Mouse (Mus musculus) heart, postnatal 10 days (tissue): Measurements from ENCODE around the gene Gria1. TPM values are rescaled to one million over a fixed set of nuclear protein-coding genes. Genes with fewer than 3 reads are reported as not detected.

ENCODE experiments used
- DNase-seq, 2 experiments: peaks; one replicate each; pipeline ENCODE4 v3.0.0; 2021
- intact Hi-C: fragments of 180-260 bp; cut with DNase I; formaldehyde crosslinking; loops from one replicate; pipeline ENCODE4 v1.15.1; 2025
- total RNA-seq, 2 experiments: library from RNA; stranded (reverse); gene quantifications; 2 replicates each; pipeline ENCODE4 v1.2.3; 2021

The Gria1 gene
- total RNA-seq, 2 experiments from 2014 or later = 0.36 to 0.55 TPM

DNA sequence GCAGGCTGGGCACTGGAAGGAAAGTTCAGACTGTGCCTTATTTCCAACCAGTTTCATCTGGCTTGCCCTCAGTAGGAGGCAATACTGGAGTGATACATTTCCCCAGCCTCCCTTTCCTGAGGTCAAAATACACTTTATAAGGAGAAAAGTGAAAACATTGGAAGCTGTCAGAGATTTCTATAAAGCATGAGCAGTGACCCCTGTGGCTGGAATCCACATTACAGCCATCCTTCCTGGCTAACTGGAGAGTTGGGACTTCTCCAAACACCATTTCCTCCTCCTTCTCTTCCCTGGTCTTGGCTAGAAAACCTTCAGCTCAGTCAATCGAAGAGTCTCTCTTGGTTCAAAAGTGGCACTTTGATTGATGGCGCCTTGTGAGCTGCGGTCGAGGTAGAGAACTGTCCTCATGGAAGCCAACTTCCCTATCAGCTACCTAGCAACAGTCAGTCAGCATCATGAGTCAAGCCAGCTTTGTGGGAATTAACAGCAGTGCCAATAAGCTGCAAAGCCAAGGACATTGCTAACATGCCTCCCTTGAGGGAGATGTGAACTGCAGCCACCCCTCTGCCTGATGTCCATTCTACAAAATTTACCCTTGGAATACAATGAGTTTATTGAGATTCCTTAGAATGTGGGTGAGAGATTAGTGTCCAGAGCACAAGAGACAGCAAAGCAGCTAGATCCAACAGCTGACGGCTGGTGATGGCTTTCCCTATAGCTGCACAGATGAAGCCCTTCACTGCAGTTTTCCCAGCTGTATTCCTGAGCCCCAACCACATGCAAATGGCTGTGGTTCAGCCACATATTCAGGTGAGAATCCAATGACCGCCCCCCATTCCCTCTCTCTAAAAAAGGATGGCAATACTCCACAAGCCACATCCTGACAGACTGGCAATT is 40.7 kb downstream of the Gria1 start:
- peak; percentile 59 to 67 for DNase-seq
- intact Hi-C loops = no loop called here

GRCm38 (mm10) chr11:57062441-57062840 is 51.3 kb downstream of the Gria1 start:
- intact Hi-C loops = no loop called here
- DNase-seq = no peak

GRCm38 (mm10) chr11:57070196-57070901 is 59.2 kb downstream of the Gria1 start:
- intact Hi-C loops = no loop called here
- no peak for DNase-seq

DNA sequence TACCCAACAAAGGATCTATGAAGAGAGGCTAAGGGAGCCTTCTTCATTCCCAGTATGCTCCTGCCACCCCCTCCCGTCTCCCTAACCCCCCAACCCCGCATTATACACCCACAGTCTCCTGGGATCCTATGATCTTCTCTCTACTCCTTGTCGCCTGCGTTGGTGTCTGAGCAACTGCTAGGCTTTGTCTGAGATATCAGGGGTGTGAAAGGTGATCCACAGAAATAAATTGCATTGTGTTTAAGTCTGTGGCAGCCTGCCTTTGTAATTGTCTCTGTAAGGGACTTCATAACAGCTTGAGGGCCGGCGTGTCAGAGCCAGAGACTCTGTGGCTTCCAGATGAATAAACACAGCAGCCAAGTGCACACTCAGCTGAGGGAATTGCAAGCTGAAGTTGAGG is 61.0 kb downstream of the Gria1 start:
- DNase-seq = no peak
- intact Hi-C loops = no loop called here

DNA sequence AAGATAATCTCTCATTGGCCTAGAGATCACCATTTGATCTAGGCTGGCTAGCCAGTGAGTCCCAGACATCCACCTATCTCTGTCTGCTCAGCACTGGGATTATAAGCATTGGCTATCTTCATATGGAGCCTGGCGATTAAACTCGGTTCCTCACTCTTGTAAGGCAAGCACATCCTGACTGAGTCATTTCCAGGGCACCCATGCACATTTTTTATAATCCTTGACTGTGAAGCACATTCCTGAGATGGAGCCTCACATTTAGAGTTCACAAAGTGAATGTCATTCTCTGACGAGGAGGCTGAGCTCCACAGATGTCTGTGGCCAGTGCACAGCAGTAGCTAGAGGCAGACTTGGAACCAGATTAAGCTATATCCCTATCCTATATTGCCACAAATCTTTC is 68.2 kb downstream of the Gria1 start:
- intact Hi-C loops = no loop called here
- DNase-seq = no peak

DNA sequence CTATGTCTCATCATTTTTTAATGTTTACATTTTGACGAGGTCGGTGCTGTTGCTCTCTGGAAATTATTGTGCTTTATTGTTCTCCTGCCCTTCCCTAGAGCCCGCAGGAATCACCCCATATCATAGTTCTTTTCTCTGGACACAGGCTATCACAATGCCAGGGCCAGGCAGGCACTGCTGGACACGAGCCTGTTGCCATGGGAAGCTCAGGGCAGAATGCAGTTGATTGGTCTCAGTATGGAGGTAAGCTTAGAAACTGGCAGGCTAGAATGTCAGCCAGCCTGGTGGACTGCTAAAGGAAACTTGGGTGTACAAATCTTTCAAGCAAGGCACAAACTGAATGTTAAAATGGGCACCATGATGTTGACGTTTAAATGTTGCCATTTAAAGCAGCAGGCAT is 78.3 kb downstream of the Gria1 start:
- intact Hi-C loops = no loop called here
- DNase-seq = peak; percentile 60 to 62

GRCm38 (mm10) chr11:57090705-57091104 is 79.5 kb downstream of the Gria1 start:
- DNase-seq = no peak
- intact Hi-C loops = no loop called here

DNA sequence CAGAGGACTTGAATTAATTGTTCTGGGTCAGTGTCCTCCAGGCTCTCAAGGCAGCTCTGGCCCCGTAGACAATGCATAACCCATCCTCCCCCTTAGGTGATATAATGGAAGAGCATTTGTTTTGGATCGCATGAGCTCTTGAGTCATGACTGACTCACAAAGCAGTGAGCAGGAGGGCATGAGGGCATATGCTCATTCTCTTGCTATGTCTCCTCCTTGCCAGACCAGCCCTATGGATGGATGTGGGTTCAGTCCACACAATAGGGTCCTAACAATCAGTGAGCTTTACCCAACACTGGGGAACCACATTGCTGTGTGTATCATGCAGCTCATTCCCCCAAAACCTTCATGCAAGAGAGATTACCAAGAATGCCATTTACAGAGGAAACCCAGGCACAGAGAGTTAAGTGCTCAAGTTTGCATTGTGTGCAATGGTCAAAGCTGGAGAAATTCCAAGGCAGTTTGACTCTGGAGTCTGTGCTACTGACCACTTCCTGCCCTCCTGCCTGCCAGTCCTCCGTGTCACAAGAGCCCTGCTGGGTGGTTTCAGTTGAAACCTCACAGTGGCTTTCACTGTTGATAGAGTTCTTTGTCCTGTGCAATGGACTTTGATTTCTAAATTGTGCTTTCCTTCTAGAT is 80.2 kb downstream of the Gria1 start:
- DNase-seq = no peak
- intact Hi-C loops = no loop called here

DNA sequence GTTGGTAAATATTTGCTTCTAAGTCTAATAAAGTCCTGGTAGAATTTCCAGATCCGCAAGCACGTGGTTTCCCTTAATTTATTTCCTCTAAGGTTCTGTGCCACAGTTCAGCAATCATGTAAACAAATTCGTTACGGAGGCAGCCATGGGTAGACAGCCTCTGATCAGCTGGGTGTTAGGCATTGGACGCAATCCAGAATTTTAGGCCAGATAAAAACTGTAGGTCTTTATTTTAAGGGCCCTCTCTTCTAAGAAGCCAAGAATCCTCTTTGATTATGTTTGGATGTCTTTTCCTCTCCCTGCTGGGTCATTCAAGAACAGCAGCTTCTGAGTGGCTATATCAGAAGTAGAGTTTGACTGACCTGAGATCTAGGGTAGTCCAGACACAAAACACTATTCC is 89.3 kb downstream of the Gria1 start:
- no peak for DNase-seq
- intact Hi-C loops = no loop called here

DNA sequence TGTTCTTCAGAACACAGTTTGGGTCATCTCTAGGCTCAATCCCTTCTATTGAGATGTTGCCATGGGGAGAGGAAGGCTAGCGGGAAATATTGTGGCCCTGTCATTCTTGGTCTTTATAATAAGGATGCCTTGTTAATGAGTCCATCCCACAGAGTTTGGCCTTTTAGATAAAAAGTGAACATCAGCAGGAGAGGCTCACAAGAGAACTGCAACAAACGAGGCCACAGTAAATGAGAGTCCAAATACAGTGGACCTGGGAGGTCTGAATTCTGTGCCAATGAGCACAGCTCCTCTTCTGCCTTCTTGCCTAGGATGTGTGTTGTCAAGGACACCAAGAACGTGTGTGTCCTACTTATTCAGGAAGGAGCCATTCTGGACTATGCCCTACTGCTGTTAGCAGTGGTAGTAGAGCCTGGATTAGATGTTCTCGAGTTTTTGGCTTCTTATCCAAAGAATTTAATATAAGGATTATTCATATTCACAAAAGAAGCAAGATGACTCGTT is 92.6 kb downstream of the Gria1 start:
- intact Hi-C loops = no loop called here

GRCm38 (mm10) chr11:57105683-57106082 is 94.5 kb downstream of the Gria1 start:
- no peak for DNase-seq
- intact Hi-C loops = no loop called here

More for the DNA sequence above, 92.6 kb downstream of the Gria1 start:
- no peak for DNase-seq

DNA sequence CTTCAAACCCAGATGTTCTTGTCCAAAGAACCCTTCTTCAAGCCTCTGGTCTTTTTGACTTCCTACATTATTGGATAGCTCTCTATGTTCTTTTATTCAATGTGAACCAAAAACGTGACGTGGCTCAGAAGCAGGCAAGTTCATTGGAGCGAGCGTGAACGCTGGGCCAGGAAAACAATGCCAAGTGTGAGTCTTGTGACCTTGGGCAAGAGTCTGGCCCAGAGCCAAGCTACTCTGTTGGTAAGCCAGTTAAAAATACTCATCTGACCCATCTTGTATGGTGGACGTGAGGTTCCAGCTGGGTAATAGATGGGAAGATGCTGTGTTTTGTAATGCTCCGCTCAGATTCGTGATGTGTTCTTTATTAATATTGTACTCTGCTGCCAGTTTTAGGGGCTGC is 101.2 kb downstream of the Gria1 start:
- peak; percentile 57 to 59 for DNase-seq
- intact Hi-C loops = no loop called here

DNA sequence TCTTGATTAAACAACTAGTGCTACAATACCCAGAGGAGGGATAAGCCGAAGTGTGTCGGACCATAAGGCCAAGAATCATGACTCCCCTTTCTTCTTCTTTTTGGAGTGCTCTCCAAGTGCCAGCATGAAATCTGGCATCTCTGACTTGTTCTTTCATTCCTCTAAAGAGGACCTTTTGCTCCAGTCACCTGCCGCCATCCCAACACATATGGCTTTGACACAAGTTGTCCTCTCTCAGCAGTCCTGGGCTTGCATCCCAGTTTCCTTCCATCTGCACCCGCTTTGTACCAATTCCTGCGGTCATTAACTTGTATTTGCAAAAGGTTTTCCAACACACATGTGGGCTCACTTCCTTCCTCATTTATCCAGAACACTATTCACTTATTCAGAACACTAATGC is 103.2 kb downstream of the Gria1 start:
- intact Hi-C loops = no loop called here
- no peak for DNase-seq

DNA sequence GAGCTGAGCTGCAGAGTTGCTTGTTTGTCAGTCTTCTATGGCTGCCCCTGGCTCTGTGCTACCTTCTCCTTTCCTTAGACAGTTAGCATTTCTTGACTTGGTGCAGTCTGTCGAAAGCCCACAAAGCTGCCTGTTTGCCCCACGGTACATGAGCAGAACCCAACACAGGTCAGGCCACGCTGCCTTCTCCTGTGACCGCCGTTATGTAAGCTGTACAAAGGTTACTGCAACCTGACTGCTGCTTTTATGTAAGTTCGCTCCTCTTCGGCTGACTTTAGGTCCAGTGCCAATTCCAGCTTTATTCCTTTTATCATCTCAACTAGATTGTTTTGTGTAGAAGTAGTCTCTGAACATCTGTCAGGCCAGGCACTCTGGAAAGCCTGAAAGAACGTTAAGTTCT is 115.9 kb downstream of the Gria1 start:
- DNase-seq = no peak
- intact Hi-C loops = no loop called here

DNA sequence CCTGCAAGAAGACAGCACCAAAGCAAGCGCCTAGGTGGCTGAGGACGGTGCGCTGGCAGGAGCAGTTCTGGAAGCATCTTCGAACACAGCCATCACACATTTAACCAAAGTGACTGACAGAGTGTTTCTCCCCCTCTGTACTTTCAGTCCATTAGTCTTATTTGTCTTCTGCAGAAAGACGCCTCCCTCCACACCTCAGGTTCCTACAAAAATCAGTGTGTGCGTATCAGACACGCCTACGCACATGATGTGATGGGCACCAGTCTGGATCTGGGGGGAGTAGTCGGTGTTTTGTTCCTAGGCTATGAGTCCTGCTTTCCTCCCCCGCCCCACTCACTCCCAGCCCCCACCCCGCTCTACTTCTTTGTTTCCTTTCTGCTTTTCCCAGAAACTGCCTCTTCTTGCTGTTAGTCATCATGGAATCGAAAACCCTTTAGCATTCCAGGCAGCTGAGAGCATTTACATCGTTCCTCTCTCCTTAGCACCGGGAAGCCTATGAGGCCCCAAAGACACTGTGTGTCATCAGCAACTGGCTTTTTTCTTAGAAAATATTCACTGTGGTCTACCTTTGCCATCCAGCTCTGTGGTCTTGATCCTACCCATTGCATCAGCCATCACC is 129.1 kb downstream of the Gria1 start:
- intact Hi-C loops = no loop called here
- DNase-seq = no peak

- intact Hi-C loops = no loop called here
- no peak for DNase-seq
Observed at GRCm38 (mm10) chr11:57143681-57144080, 132.5 kb downstream of the Gria1 start.

GRCm38 (mm10) chr11:57145192-57145591 is 134.0 kb downstream of the Gria1 start:
- no peak for DNase-seq
- intact Hi-C loops = no loop called here

DNA sequence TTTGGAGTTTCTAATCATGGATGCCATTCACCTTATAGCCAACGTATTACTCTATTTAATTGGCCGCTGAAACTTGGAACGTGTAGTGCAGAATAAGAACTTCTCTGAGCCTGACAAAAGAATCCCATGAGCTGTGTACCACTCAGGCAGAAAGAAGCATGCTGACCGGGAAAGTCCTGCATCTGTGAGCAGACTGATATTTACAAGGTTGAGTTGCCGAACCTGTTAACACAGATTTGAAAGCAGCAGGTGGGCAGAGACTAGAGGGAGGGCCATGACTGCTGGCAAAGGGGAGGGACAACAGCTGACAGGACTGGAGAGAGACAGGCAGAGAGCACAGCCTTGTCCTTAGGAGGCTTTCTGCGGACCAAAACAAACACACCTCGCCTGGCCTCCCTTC is 134.5 kb downstream of the Gria1 start:
- intact Hi-C loops = no loop called here
- no peak for DNase-seq

- intact Hi-C loops = no loop called here
- DNase-seq = peak; percentile 3 to 21
Observed at GRCm38 (mm10) chr11:57151674-57152073, 140.5 kb downstream of the Gria1 start.

GRCm38 (mm10) chr11:57154998-57155397 is 143.8 kb downstream of the Gria1 start:
- intact Hi-C loops = no loop called here
- no peak for DNase-seq

GRCm38 (mm10) chr11:57159412-57159811 is 148.2 kb downstream of the Gria1 start:
- no peak for DNase-seq
- intact Hi-C loops = no loop called here
